Mouse (Mus musculus): ENCODE measurements at regions not wholly inside any gene's neighbourhood (a gene's known extent, or its start where the extent isn't known, plus 50 kb on each side); places are given as distances from the start of the nearest gene placed in this dataset.

- 0 out of 2 replicates have a peak, but pooled peaks cover 4% of the 10 kb centered on the region for H3K4me1 ChIP-seq (ENCODE audit: control insufficient read depth, insufficient read depth, low read length)
- H3K9ac ChIP-seq (ENCODE audit: low read length) = no peak overlapping the region
- no peaks in the 10 kb centered on the region for H3K36me3 ChIP-seq (ENCODE audit: control insufficient read depth, insufficient read depth, low read length)
- WGBS = 91% methylated on average over 9 of the region's 9 CpGs
- H3K4me2 ChIP-seq (ENCODE audit: low read depth, low read length) = no peak overlapping the region
- no peaks in the 10 kb centered on the region for H3K27me3 ChIP-seq (ENCODE audit: control insufficient read depth, insufficient read depth, low read length)
- ATAC-seq (ENCODE audit: insufficient read depth, low FRiP score) = no peak
- no peaks in the 10 kb centered on the region for H3K9me3 ChIP-seq (replicated peaks; ENCODE audit: control insufficient read depth, low read length)
- no peak overlapping the region for H3K4me3 ChIP-seq (replicated peaks; ENCODE audit: low read length)
- no peak overlapping the region for H3K27ac ChIP-seq (ENCODE audit: low read length)
Measured at GRCm38 (mm10) chr8:116196623-116197184, 308.1 kb upstream of the Dynlrb2 start.

GRCm38 (mm10) chr8:116192096-116192495 is 312.7 kb upstream of the Dynlrb2 start:
- no peak overlapping the region for H3K9ac ChIP-seq (ENCODE audit: low read length)
- no peak overlapping the region for H3K4me2 ChIP-seq (ENCODE audit: low read depth, low read length)
- H3K36me3 ChIP-seq (ENCODE audit: control insufficient read depth, insufficient read depth, low read length) = no peaks in the 10 kb centered on the region
- H3K4me3 ChIP-seq (replicated peaks; ENCODE audit: low read length) = no peak overlapping the region
- WGBS = 32% methylated on average over 3 of the region's 3 CpGs
- H3K27ac ChIP-seq (ENCODE audit: low read length) = no peak overlapping the region
- H3K4me1 ChIP-seq (ENCODE audit: control insufficient read depth, insufficient read depth, low read length) = no peaks in the 10 kb centered on the region
- no peaks in the 10 kb centered on the region for H3K9me3 ChIP-seq (replicated peaks; ENCODE audit: control insufficient read depth, low read length)
- no peaks in the 10 kb centered on the region for H3K27me3 ChIP-seq (ENCODE audit: control insufficient read depth, insufficient read depth, low read length)
- no peak for ATAC-seq (ENCODE audit: insufficient read depth, low FRiP score)

GRCm38 (mm10) chr8:116185206-116185605 is 319.6 kb upstream of the Dynlrb2 start:
- Histone ChIP-seq H3K36me3 (ENCODE audit: control insufficient read depth, insufficient read depth, low read length) (no peaks in the 10 kb centered on the region), H3K9me3 (replicated peaks; ENCODE audit: control insufficient read depth, low read length) (no peaks in the 10 kb centered on the region), H3K4me2 (ENCODE audit: low read depth, low read length) (no peak overlapping the region), H3K4me1 (ENCODE audit: control insufficient read depth, insufficient read depth, low read length) (no peaks in the 10 kb centered on the region), H3K27me3 (ENCODE audit: control insufficient read depth, insufficient read depth, low read length) (no peaks in the 10 kb centered on the region), H3K4me3 (replicated peaks; ENCODE audit: low read length) (no peak overlapping the region), H3K27ac (ENCODE audit: low read length) (no peak overlapping the region), H3K9ac (ENCODE audit: low read length) (no peak overlapping the region)
- ATAC-seq (ENCODE audit: insufficient read depth, low FRiP score) = no peak
- 88% methylated on average over 7 of the region's 7 CpGs for WGBS

DNA sequence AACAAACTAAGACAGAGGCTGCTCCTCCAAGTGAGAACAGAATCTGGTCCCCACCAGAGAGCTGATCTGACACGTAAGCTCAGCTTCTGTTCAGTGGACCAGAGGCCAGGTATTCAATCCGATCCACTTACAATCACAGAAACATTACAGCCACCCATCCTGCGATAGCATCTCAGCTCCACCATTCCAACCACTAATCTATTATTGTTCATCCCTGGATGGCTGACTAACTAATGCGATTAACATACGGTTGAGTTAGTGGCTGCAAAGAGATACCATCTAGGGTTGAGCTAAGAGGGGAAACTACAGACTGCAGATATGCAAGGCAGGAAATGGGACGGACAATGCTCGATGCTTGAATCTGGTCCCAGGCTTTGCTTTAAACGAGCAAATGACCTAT is 320.5 kb upstream of the Dynlrb2 start:
- Histone ChIP-seq H3K27me3 (ENCODE audit: control insufficient read depth, insufficient read depth, low read length) (no peaks in the 10 kb centered on the region), H3K4me3 (replicated peaks; ENCODE audit: low read length) (no peak overlapping the region), H3K27ac (ENCODE audit: low read length) (no peak overlapping the region), H3K36me3 (ENCODE audit: control insufficient read depth, insufficient read depth, low read length) (no peaks in the 10 kb centered on the region), H3K9me3 (replicated peaks; ENCODE audit: control insufficient read depth, low read length) (no peaks in the 10 kb centered on the region), H3K4me2 (ENCODE audit: low read depth, low read length) (no peak overlapping the region), H3K9ac (ENCODE audit: low read length) (no peak overlapping the region), H3K4me1 (ENCODE audit: control insufficient read depth, insufficient read depth, low read length) (no peaks in the 10 kb centered on the region)
- ATAC-seq (ENCODE audit: insufficient read depth, low FRiP score) = no peak
- whole genome bisulfite sequencing = 74% methylated on average over 8 of the region's 8 CpGs

GRCm38 (mm10) chr8:116177946-116178345 is 326.8 kb upstream of the Dynlrb2 start:
- Histone ChIP-seq H3K27me3 (ENCODE audit: control insufficient read depth, insufficient read depth, low read length) (no peaks in the 10 kb centered on the region), H3K4me3 (replicated peaks; ENCODE audit: low read length) (no peak overlapping the region), H3K27ac (ENCODE audit: low read length) (no peak overlapping the region), H3K4me1 (ENCODE audit: control insufficient read depth, insufficient read depth, low read length) (no peaks in the 10 kb centered on the region; the same call in 1 of the 2 replicates), H3K36me3 (ENCODE audit: control insufficient read depth, insufficient read depth, low read length) (no peaks in the 10 kb centered on the region), H3K9ac (ENCODE audit: low read length) (no peak overlapping the region), H3K9me3 (replicated peaks; ENCODE audit: control insufficient read depth, low read length) (no peaks in the 10 kb centered on the region), H3K4me2 (ENCODE audit: low read depth, low read length) (no peak overlapping the region)
- ATAC-seq (ENCODE audit: insufficient read depth, low FRiP score) = no peak
- 67% methylated on average over 2 of the region's 2 CpGs for WGBS

DNA sequence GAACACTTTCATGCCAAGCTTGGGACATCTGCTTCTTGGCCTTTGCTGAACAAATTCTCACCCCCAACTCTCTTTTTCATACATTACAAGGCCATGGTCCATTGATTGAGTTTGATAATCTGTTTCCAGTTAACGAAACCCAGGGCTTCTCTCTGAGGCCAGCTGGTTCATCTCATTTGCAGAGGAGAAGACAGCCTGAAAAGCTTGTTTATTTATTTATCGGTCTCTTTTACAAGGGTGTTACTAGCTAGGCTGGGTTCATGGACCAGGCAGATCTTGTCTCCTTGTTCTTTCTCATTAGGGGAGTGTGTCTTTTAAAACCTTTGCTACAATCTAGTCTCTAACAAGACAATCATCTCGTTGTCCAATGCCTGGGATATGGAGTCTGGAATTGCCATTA is 329.9 kb upstream of the Dynlrb2 start:
- ATAC-seq (ENCODE audit: insufficient read depth, low FRiP score) = no peak
- WGBS = 40% methylated on average over 3 of the region's 3 CpGs
- Histone ChIP-seq H3K4me1 (ENCODE audit: control insufficient read depth, insufficient read depth, low read length) (no peaks in the 10 kb centered on the region; the same call in 1 of the 2 replicates), H3K27me3 (ENCODE audit: control insufficient read depth, insufficient read depth, low read length) (no peaks in the 10 kb centered on the region), H3K36me3 (ENCODE audit: control insufficient read depth, insufficient read depth, low read length) (no peaks in the 10 kb centered on the region), H3K9ac (ENCODE audit: low read length) (no peak overlapping the region), H3K9me3 (replicated peaks; ENCODE audit: control insufficient read depth, low read length) (no peaks in the 10 kb centered on the region), H3K4me2 (ENCODE audit: low read depth, low read length) (no peak overlapping the region), H3K4me3 (replicated peaks; ENCODE audit: low read length) (no peak overlapping the region), H3K27ac (ENCODE audit: low read length) (no peak overlapping the region)

- WGBS = 29% methylated on average over 1 of the region's 1 CpGs
- Histone ChIP-seq H3K27me3 (ENCODE audit: control insufficient read depth, insufficient read depth, low read length) (no peaks in the 10 kb centered on the region), H3K9ac (ENCODE audit: low read length) (no peak overlapping the region), H3K36me3 (ENCODE audit: control insufficient read depth, insufficient read depth, low read length) (no peaks in the 10 kb centered on the region), H3K27ac (ENCODE audit: low read length) (no peak overlapping the region; the same call in 1 of the 2 replicates), H3K4me1 (ENCODE audit: control insufficient read depth, insufficient read depth, low read length) (no peaks in the 10 kb centered on the region; the same call in 1 of the 2 replicates), H3K9me3 (replicated peaks; ENCODE audit: control insufficient read depth, low read length) (no peaks in the 10 kb centered on the region), H3K4me3 (replicated peaks; ENCODE audit: low read length) (no peak overlapping the region), H3K4me2 (ENCODE audit: low read depth, low read length) (no peak overlapping the region)
- ATAC-seq (ENCODE audit: insufficient read depth, low FRiP score) = peak; percentile 82; the same call in 1 of the 2 replicates
Measured at GRCm38 (mm10) chr8:116173961-116174360, 330.8 kb upstream of the Dynlrb2 start.

GRCm38 (mm10) chr8:116167874-116168273 is 336.9 kb upstream of the Dynlrb2 start:
- H3K4me2 ChIP-seq (ENCODE audit: low read depth, low read length) = no peak overlapping the region
- no peak overlapping the region for H3K4me3 ChIP-seq (replicated peaks; ENCODE audit: low read length)
- no peaks in the 10 kb centered on the region for H3K4me1 ChIP-seq (ENCODE audit: control insufficient read depth, insufficient read depth, low read length)
- H3K27me3 ChIP-seq (ENCODE audit: control insufficient read depth, insufficient read depth, low read length) = no peaks in the 10 kb centered on the region
- H3K9me3 ChIP-seq (replicated peaks; ENCODE audit: control insufficient read depth, low read length) = no peaks in the 10 kb centered on the region
- no peak overlapping the region for H3K9ac ChIP-seq (ENCODE audit: low read length)
- no peak for ATAC-seq (ENCODE audit: insufficient read depth, low FRiP score)
- H3K36me3 ChIP-seq (ENCODE audit: control insufficient read depth, insufficient read depth, low read length) = no peaks in the 10 kb centered on the region
- no peak overlapping the region for H3K27ac ChIP-seq (ENCODE audit: low read length)
- 35% methylated on average over 4 of the region's 4 CpGs for WGBS

DNA sequence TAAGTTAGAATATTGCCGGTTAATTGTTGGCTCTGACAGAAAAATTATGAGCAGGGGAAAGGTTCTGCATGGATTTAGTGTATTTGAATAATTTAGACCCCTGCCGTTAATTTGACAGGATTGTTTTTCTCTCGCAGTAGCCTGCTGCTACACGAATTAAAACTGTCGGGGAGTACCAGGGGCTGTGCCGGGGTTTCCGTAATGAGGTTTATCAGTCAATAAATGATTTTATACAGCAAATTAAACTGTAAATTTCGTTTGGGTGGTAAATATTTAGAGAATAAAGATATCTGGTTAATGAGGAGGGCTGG is 339.8 kb upstream of the Dynlrb2 start:
- no peak for ATAC-seq (ENCODE audit: insufficient read depth, low FRiP score)
- WGBS = 30% methylated on average over 8 of the region's 8 CpGs
- no peak overlapping the region for H3K9ac ChIP-seq (ENCODE audit: low read length)

More for the DNA sequence above, 339.8 kb upstream of the Dynlrb2 start:
- H3K4me2 ChIP-seq (ENCODE audit: low read depth, low read length) = no peak overlapping the region
- no peaks in the 10 kb centered on the region for H3K36me3 ChIP-seq (ENCODE audit: control insufficient read depth, insufficient read depth, low read length)
- no peaks in the 10 kb centered on the region for H3K27me3 ChIP-seq (ENCODE audit: control insufficient read depth, insufficient read depth, low read length)
- no peak overlapping the region for H3K4me3 ChIP-seq (replicated peaks; ENCODE audit: low read length)
- no peaks in the 10 kb centered on the region for H3K4me1 ChIP-seq (ENCODE audit: control insufficient read depth, insufficient read depth, low read length)
- no peak overlapping the region for H3K27ac ChIP-seq (ENCODE audit: low read length)
- H3K9me3 ChIP-seq (replicated peaks; ENCODE audit: control insufficient read depth, low read length) = no peaks in the 10 kb centered on the region

Data from stomach, embryonic 16.5 days (tissue).